Mouse (Mus musculus): ENCODE results near the gene Crybb3.

DNA sequence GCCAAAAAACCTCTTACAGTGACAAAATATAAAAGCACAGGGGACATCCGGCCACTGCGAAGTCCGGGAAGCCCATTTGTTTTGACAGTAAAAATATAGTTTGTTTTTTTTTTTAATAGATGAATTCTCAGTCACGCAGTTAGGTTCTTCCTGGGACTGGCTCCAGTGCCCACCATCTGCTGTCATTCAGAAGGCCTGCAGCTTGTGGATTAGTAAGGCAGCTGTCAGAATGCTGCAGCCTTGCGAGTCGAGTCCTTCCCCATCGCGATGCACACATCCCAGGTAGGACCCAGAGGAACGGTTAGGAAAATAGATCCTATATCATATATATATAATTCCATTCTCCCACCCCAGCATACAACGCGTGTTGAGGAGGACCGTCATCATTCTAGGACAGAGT lies 5.1 kb upstream of the Crybb3 start:
- TF ChIP-seq CTCF (IDR thresholded peaks at IDR 0.05; ENCODE audit: low read depth) (no peak), EP300 (IDR thresholded peaks at IDR 0.05; ENCODE audit: low read depth) (no peak)

Measured in heart, postnatal 0 days (tissue).